Mouse (Mus musculus): Measurements from ENCODE around the gene Hmgn3. TPM values are rescaled to one million over a fixed set of nuclear protein-coding genes. Genes with fewer than 3 reads are reported as not detected.

Gene Hmgn3
- polyA plus RNA-seq, 1 experiment, result 37.6 TPM

GRCm38 (mm10) chr9:83119211-83119610 is 27.3 kb downstream of the Hmgn3 start:
- WGBS, result 33% methylated on average over 2 of the region's 2 CpGs
- TF ChIP-seq POLR2A (IDR thresholded peaks at IDR 0.05; ENCODE audit: borderline replicate concordance, control insufficient read depth, low read depth, low read length) (no peak), CTCF (IDR thresholded peaks at IDR 0.05; ENCODE audit: control insufficient read depth, insufficient read depth, low read length) (no peak)
- H3K4me3 ChIP-seq (replicated peaks; ENCODE audit: control insufficient read depth, low read depth, low read length), result no peak overlapping the region
- no peaks in the 10 kb centered on the region for H3K4me1 ChIP-seq (ENCODE audit: control insufficient read depth, insufficient read depth, low read length)
- no peak overlapping the region for H3K27ac ChIP-seq (ENCODE audit: control insufficient read depth, insufficient read depth, low read depth, low read length, poor library complexity)

DNA sequence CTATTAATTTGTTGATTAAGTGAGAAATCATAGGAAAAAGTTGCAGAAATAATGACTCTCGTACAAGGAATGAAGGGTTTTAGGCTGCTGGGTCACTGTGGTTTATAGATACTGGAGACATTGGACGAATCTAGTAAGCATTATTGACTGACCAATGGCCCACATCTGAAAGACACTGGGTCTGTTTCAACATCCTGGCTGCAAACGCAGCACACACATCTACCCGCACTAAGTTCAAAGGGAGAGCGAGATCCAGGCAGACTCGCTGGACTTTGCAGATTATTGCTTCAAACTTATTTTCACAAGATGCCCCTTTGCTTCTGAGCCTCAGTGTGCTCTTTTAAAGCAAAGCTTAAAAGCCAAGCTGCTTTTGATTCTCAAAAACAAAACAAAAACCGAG is 29.0 kb downstream of the Hmgn3 start:
- TF ChIP-seq CTCF (IDR thresholded peaks at IDR 0.05; ENCODE audit: control insufficient read depth, insufficient read depth, low read length) (no peak), POLR2A (IDR thresholded peaks at IDR 0.05; ENCODE audit: borderline replicate concordance, control insufficient read depth, low read depth, low read length) (no peak)
- 84% methylated on average over 7 of the region's 7 CpGs for WGBS
- Histone ChIP-seq H3K4me3 (replicated peaks; ENCODE audit: control insufficient read depth, low read depth, low read length) (no peak overlapping the region), H3K4me1 (ENCODE audit: control insufficient read depth, insufficient read depth, low read length) (no peaks in the 10 kb centered on the region; the same call in none of the 2 replicates), H3K27ac (ENCODE audit: control insufficient read depth, insufficient read depth, low read depth, low read length, poor library complexity) (no peak overlapping the region)

- Histone ChIP-seq H3K4me1 (ENCODE audit: control insufficient read depth, insufficient read depth, low read length) (no peaks in the 10 kb centered on the region; the same call in none of the 2 replicates), H3K4me3 (replicated peaks; ENCODE audit: control insufficient read depth, low read depth, low read length) (no peak overlapping the region), H3K27ac (ENCODE audit: control insufficient read depth, insufficient read depth, low read depth, low read length, poor library complexity) (no peak overlapping the region)
- TF ChIP-seq CTCF (IDR thresholded peaks at IDR 0.05; ENCODE audit: control insufficient read depth, insufficient read depth, low read length) (no peak), POLR2A (IDR thresholded peaks at IDR 0.05; ENCODE audit: borderline replicate concordance, control insufficient read depth, low read depth, low read length) (no peak)
- WGBS, result 89% methylated on average over 15 of the region's 15 CpGs
Observed at GRCm38 (mm10) chr9:83116774-83117474, 29.6 kb downstream of the Hmgn3 start.

GRCm38 (mm10) chr9:83115676-83116075 is 30.8 kb downstream of the Hmgn3 start:
- H3K4me3 ChIP-seq (replicated peaks; ENCODE audit: control insufficient read depth, low read depth, low read length), result no peak overlapping the region
- H3K4me1 ChIP-seq (ENCODE audit: control insufficient read depth, insufficient read depth, low read length), result no peaks in the 10 kb centered on the region; the same call in none of the 2 replicates
- H3K27ac ChIP-seq (ENCODE audit: control insufficient read depth, insufficient read depth, low read depth, low read length, poor library complexity), result no peak overlapping the region
- WGBS, result 89% methylated on average over 2 of the region's 2 CpGs
- no peak for TF ChIP-seq CTCF (IDR thresholded peaks at IDR 0.05; ENCODE audit: control insufficient read depth, insufficient read depth, low read length)
- TF ChIP-seq POLR2A (IDR thresholded peaks at IDR 0.05; ENCODE audit: borderline replicate concordance, control insufficient read depth, low read depth, low read length), result no peak

DNA sequence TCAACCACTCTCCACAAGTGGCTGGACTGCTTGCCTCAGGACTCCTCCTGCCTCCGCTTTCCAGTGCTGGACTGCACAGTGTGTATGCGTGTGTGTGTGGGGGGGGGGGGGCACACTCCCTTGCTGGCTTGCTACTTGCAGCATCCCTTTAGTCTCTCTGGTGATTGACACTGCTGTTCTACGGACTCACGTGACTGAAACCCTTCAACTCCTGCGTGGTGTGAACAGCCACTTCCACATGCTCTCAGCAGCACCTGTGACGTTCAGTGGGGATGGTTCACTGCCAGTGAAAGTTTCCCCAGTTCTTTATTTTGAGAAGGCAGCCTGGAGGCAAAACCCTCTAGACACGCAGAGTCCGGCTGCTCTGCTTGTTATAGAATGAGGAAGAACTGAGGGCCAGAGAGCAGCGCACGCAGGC is 32.7 kb downstream of the Hmgn3 start:
- H3K4me3 ChIP-seq (replicated peaks; ENCODE audit: control insufficient read depth, low read depth, low read length), result no peak overlapping the region
- no peaks in the 10 kb centered on the region; the same call in none of the 2 replicates for H3K4me1 ChIP-seq (ENCODE audit: control insufficient read depth, insufficient read depth, low read length)
- no peak overlapping the region for H3K27ac ChIP-seq (ENCODE audit: control insufficient read depth, insufficient read depth, low read depth, low read length, poor library complexity)
- TF ChIP-seq CTCF (IDR thresholded peaks at IDR 0.05; ENCODE audit: control insufficient read depth, insufficient read depth, low read length) (no peak), POLR2A (IDR thresholded peaks at IDR 0.05; ENCODE audit: borderline replicate concordance, control insufficient read depth, low read depth, low read length) (no peak)
- WGBS, result 16% methylated on average over 10 of the region's 10 CpGs

- Histone ChIP-seq H3K27ac (ENCODE audit: control insufficient read depth, insufficient read depth, low read depth, low read length, poor library complexity) (no peak overlapping the region), H3K4me3 (replicated peaks; ENCODE audit: control insufficient read depth, low read depth, low read length) (no peak overlapping the region), H3K4me1 (ENCODE audit: control insufficient read depth, insufficient read depth, low read length) (no peaks in the 10 kb centered on the region; the same call in none of the 2 replicates)
- no peak for TF ChIP-seq POLR2A (IDR thresholded peaks at IDR 0.05; ENCODE audit: borderline replicate concordance, control insufficient read depth, low read depth, low read length)
- TF ChIP-seq CTCF (IDR thresholded peaks at IDR 0.05; ENCODE audit: control insufficient read depth, insufficient read depth, low read length), result no peak
- 15% methylated on average over 9 of the region's 9 CpGs for WGBS
Observed at GRCm38 (mm10) chr9:83112305-83112768, 34.1 kb downstream of the Hmgn3 start.

DNA sequence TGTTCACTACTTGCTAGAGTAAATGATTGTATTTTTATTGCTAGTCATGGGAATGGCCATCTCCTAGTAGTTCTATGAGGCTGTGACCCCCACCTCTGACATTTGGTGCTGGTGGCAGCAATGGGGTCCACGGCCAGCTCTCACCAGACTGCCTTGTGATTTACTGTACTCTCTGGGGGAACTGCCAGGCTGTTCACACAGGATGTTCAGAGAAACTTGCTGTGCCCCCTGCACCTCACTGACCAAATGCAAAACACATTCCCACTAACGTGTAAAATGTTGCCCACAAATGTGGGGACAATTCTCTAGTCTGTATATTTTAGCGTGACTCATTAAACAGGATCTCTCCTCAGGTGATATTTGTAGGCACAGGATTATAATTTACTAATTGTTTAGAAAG is 34.7 kb downstream of the Hmgn3 start:
- Histone ChIP-seq H3K4me3 (replicated peaks; ENCODE audit: control insufficient read depth, low read depth, low read length) (no peak overlapping the region), H3K27ac (ENCODE audit: control insufficient read depth, insufficient read depth, low read depth, low read length, poor library complexity) (no peak overlapping the region), H3K4me1 (ENCODE audit: control insufficient read depth, insufficient read depth, low read length) (no peaks in the 10 kb centered on the region; the same call in none of the 2 replicates)
- TF ChIP-seq CTCF (IDR thresholded peaks at IDR 0.05; ENCODE audit: control insufficient read depth, insufficient read depth, low read length), result no peak
- TF ChIP-seq POLR2A (IDR thresholded peaks at IDR 0.05; ENCODE audit: borderline replicate concordance, control insufficient read depth, low read depth, low read length), result no peak
- WGBS, result 27% methylated on average over 3 of the region's 3 CpGs

- no peak for TF ChIP-seq CTCF (IDR thresholded peaks at IDR 0.05; ENCODE audit: control insufficient read depth, insufficient read depth, low read length)
- no peak for TF ChIP-seq POLR2A (IDR thresholded peaks at IDR 0.05; ENCODE audit: borderline replicate concordance, control insufficient read depth, low read depth, low read length)
- Histone ChIP-seq H3K4me1 (ENCODE audit: control insufficient read depth, insufficient read depth, low read length) (no peaks in the 10 kb centered on the region; the same call in none of the 2 replicates), H3K4me3 (replicated peaks; ENCODE audit: control insufficient read depth, low read depth, low read length) (no peak overlapping the region), H3K27ac (ENCODE audit: control insufficient read depth, insufficient read depth, low read depth, low read length, poor library complexity) (no peak overlapping the region)
- WGBS, result 78% methylated on average over 9 of the region's 9 CpGs
Observed at GRCm38 (mm10) chr9:83111117-83111686, 35.3 kb downstream of the Hmgn3 start.
